Mouse (Mus musculus): ENCODE data around the gene Mybl2. TPM values are rescaled to one million over a fixed set of nuclear protein-coding genes. Genes with fewer than 3 reads are reported as not detected.

The Mybl2 gene
- polyA plus RNA-seq, 1 experiment = 6.5 TPM

GRCm38 (mm10) chr2:163102900-163103653, 48.6 kb downstream of the Mybl2 start:
- H3K4me3 ChIP-seq (ENCODE audit: insufficient read depth, low read length) = no peak overlapping the region
- no peak for TF ChIP-seq POLR2A (IDR thresholded peaks at IDR 0.05; ENCODE audit: borderline replicate concordance, low read depth, low read length)
- TF ChIP-seq CTCF (IDR thresholded peaks at IDR 0.05; ENCODE audit: low read depth, low read length) = no peak
- H3K4me1 ChIP-seq (ENCODE audit: control insufficient read depth, insufficient read depth, low read length) = peaks cover 4% of the 10 kb centered on the region; the same call in 1 of the 2 replicates
- H3K27ac ChIP-seq (ENCODE audit: insufficient read depth, low read depth, low read length) = no peak overlapping the region

- no peak overlapping the region for H3K27ac ChIP-seq (ENCODE audit: insufficient read depth, low read depth, low read length)
- H3K4me3 ChIP-seq (ENCODE audit: insufficient read depth, low read length) = no peak overlapping the region
- TF ChIP-seq POLR2A (IDR thresholded peaks at IDR 0.05; ENCODE audit: borderline replicate concordance, low read depth, low read length) (no peak), CTCF (IDR thresholded peaks at IDR 0.05; ENCODE audit: low read depth, low read length) (no peak)
- peaks cover 4% of the 10 kb centered on the region; the same call in 1 of the 2 replicates for H3K4me1 ChIP-seq (ENCODE audit: control insufficient read depth, insufficient read depth, low read length)
These were observed 49.7 kb downstream of the Mybl2 start for GRCm38 (mm10) chr2:163104086-163104770.

GRCm38 (mm10) chr2:163108385-163108784, 53.9 kb downstream of the Mybl2 start:
- H3K27ac ChIP-seq (ENCODE audit: insufficient read depth, low read depth, low read length) = no peak overlapping the region
- no peak overlapping the region for H3K4me3 ChIP-seq (ENCODE audit: insufficient read depth, low read length)
- TF ChIP-seq POLR2A (IDR thresholded peaks at IDR 0.05; ENCODE audit: borderline replicate concordance, low read depth, low read length) = no peak
- no peak for TF ChIP-seq CTCF (IDR thresholded peaks at IDR 0.05; ENCODE audit: low read depth, low read length)

DNA sequence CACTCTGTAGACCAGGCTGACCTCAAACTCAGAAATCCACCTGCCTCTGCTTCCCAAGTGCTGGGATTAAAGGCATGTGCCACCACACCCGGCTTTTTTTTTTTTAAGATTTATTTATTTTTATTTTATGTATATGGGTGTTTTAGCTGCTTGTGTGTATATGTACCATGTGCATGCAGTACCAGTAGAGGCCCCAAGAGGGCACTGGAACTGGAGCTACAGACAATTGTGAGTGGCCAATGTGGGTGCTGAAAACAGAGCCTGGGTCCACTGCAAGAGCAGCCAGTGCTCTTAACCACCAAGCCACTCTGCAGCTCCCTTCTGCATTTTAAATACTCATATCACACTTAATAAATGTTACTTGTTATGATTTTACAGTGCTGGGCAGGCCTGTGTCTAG, 56.2 kb downstream of the Mybl2 start:
- H3K4me3 ChIP-seq (ENCODE audit: insufficient read depth, low read length) = no peak overlapping the region

More at GRCm38 (mm10) chr2:163108385-163108784, 53.9 kb downstream of the Mybl2 start:
- no peaks in the 10 kb centered on the region for H3K4me1 ChIP-seq (ENCODE audit: control insufficient read depth, insufficient read depth, low read length)

GRCm38 (mm10) chr2:163111413-163112201, 57.1 kb downstream of the Mybl2 start:
- Histone ChIP-seq H3K4me1 (ENCODE audit: control insufficient read depth, insufficient read depth, low read length) (no peaks in the 10 kb centered on the region), H3K27ac (ENCODE audit: insufficient read depth, low read depth, low read length) (no peak overlapping the region), H3K4me3 (ENCODE audit: insufficient read depth, low read length) (no peak overlapping the region)
- TF ChIP-seq POLR2A (IDR thresholded peaks at IDR 0.05; ENCODE audit: borderline replicate concordance, low read depth, low read length) (no peak), CTCF (IDR thresholded peaks at IDR 0.05; ENCODE audit: low read depth, low read length) (no peak)

More for the DNA sequence above, 56.2 kb downstream of the Mybl2 start:
- TF ChIP-seq CTCF (IDR thresholded peaks at IDR 0.05; ENCODE audit: low read depth, low read length) = no peak
- TF ChIP-seq POLR2A (IDR thresholded peaks at IDR 0.05; ENCODE audit: borderline replicate concordance, low read depth, low read length) = no peak
- H3K27ac ChIP-seq (ENCODE audit: insufficient read depth, low read depth, low read length) = no peak overlapping the region
- H3K4me1 ChIP-seq (ENCODE audit: control insufficient read depth, insufficient read depth, low read length) = no peaks in the 10 kb centered on the region

DNA sequence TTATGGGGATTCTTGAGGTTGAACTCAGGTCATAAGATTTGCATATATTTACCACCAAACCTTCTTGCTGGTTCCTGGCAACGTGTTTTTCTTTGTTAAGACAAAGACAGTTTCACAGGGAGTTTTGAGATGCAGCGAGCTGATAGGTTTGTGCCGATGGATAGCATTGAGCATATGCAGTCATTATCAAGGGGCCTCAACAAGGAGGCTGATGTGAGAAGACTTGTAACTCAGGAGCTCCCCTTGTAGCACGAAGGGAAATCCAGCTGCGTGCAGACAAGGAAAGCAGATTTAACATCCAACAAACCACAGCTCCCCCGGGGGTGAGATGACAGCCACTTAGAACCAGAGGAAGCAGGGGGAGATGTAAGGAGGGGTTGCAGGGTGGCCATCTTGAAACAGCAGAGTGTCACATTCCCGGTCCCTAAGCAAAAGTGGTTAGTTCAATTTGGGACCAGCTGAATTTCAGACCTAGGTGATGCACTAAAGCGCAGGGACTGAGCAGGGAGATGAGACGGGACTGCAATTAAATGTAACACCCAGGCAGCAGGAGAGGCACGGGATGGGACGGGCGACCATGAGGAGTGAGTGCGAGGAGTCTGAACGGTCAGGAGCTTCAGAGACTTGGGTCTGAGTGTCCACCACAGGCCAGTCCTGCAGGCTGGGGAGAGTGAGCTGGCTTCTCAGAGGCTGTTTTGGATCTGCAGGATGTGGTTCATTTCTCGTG, 66.3 kb downstream of the Mybl2 start:
- Histone ChIP-seq H3K4me3 (ENCODE audit: insufficient read depth, low read length) (no peak overlapping the region), H3K4me1 (ENCODE audit: control insufficient read depth, insufficient read depth, low read length) (peaks cover 4% of the 10 kb centered on the region; the same call in 1 of the 2 replicates), H3K27ac (ENCODE audit: insufficient read depth, low read depth, low read length) (no peak overlapping the region)
- no peak for TF ChIP-seq CTCF (IDR thresholded peaks at IDR 0.05; ENCODE audit: low read depth, low read length)
- TF ChIP-seq POLR2A (IDR thresholded peaks at IDR 0.05; ENCODE audit: borderline replicate concordance, low read depth, low read length) = no peak

GRCm38 (mm10) chr2:163121353-163121660, 66.8 kb downstream of the Mybl2 start:
- no peak for TF ChIP-seq POLR2A (IDR thresholded peaks at IDR 0.05; ENCODE audit: borderline replicate concordance, low read depth, low read length)
- no peak for TF ChIP-seq CTCF (IDR thresholded peaks at IDR 0.05; ENCODE audit: low read depth, low read length)
- Histone ChIP-seq H3K4me3 (ENCODE audit: insufficient read depth, low read length) (no peak overlapping the region), H3K4me1 (ENCODE audit: control insufficient read depth, insufficient read depth, low read length) (peaks cover 4% of the 10 kb centered on the region; the same call in 1 of the 2 replicates), H3K27ac (ENCODE audit: insufficient read depth, low read depth, low read length) (no peak overlapping the region)

DNA sequence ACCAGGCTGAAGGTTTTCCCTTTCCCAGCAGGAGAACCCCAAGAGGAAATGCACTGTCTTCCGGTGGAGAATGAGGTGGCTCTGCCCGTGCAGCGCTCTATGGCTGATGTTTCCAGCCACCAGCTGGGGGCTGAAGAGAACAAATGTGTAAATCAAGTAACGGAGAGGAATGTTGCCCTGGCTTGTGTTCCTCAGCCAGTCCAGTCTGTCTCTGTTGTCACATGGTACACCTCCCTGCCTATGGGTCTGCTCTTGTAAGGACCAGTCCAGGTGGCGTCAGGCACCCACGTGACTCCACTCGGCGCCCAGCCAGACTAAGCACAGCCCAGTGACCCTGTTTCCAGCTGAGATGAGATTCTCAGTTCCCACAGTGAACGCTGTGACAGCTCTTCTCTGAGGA, 67.8 kb downstream of the Mybl2 start:
- Histone ChIP-seq H3K27ac (ENCODE audit: insufficient read depth, low read depth, low read length) (no peak overlapping the region), H3K4me3 (ENCODE audit: insufficient read depth, low read length) (no peak overlapping the region), H3K4me1 (ENCODE audit: control insufficient read depth, insufficient read depth, low read length) (peaks cover 4% of the 10 kb centered on the region; the same call in 1 of the 2 replicates)
- no peak for TF ChIP-seq CTCF (IDR thresholded peaks at IDR 0.05; ENCODE audit: low read depth, low read length)
- TF ChIP-seq POLR2A (IDR thresholded peaks at IDR 0.05; ENCODE audit: borderline replicate concordance, low read depth, low read length) = no peak

DNA sequence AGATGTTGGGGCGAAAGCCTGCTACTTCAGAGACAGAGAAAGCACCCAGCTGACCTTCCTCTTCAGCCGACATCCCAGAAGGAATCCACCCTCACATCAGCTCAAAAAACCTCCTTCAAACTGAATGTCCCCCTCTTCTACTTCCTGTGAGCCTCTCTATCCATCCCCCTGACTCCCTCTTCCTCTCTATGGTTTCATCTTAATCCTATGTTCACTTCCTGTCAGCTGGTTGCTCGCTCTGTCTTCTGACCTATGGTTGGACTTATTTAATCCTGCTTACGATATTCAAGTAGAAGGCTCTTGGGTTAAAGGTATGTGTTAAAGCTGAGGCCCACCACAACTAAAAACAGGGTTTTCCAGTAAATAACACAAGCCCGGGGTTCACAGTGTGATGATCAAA, 69.0 kb downstream of the Mybl2 start:
- H3K27ac ChIP-seq (ENCODE audit: insufficient read depth, low read depth, low read length) = no peak overlapping the region
- peaks cover 4% of the 10 kb centered on the region; the same call in 1 of the 2 replicates for H3K4me1 ChIP-seq (ENCODE audit: control insufficient read depth, insufficient read depth, low read length)
- TF ChIP-seq POLR2A (IDR thresholded peaks at IDR 0.05; ENCODE audit: borderline replicate concordance, low read depth, low read length) (no peak), CTCF (IDR thresholded peaks at IDR 0.05; ENCODE audit: low read depth, low read length) (no peak)
- no peak overlapping the region for H3K4me3 ChIP-seq (ENCODE audit: insufficient read depth, low read length)

All from bone marrow macrophage, adult 2 months (primary cell).